Mouse (Mus musculus) hindbrain, embryonic 14.5 days (tissue): Measurements from ENCODE around the gene Pibf1. TPM values are rescaled to one million over a fixed set of nuclear protein-coding genes. Genes with fewer than 3 reads are reported as not detected.

ENCODE experiments used
- ATAC-seq: fragments of 200-750 bp; cut with Nextera tagmentation; 2 replicates; pipeline ENCODE4 v1.8.0; 2017; ENCODE audit warnings: moderate number of reproducible peaks, mild to moderate bottlenecking, moderate TSS enrichment, moderate library complexity; ENCODE audit not compliant: low FRiP score
- DNase-seq: peaks from one replicate; pipeline ENCODE4 v3.0.0-alpha.2; 2015; ENCODE audit warnings: low spot score
- H3K27ac ChIP-seq: fragments of 300-500 bp; sonication (generic); 2 replicates; pipeline ENCODE4 v1.5.1; 2014; ENCODE audit warnings: mild to moderate bottlenecking, moderate library complexity
- H3K27me3 ChIP-seq: fragments of 300-500 bp; sonication (generic); 2 replicates; pipeline ENCODE4 v1.6.1; 2014; ENCODE audit warnings: mild to moderate bottlenecking, low read length, mixed read lengths; ENCODE audit not compliant: control insufficient read depth, insufficient read depth
- H3K36me3 ChIP-seq: fragments of 300-500 bp; sonication (generic); replicated peaks from 2 replicates; pipeline ENCODE4 v1.6.1; 2014; ENCODE audit not compliant: control insufficient read depth, insufficient read depth
- H3K4me1 ChIP-seq: fragments of 300-500 bp; sonication (generic); replicated peaks from 2 replicates; pipeline ENCODE4 v1.6.1; 2014; ENCODE audit warnings: antibody characterized with exemption, low read length, mixed read lengths; ENCODE audit not compliant: control insufficient read depth, insufficient read depth
- H3K4me2 ChIP-seq: fragments of 300-500 bp; sonication (generic); replicated peaks from 2 replicates; pipeline ENCODE4 v1.6.1; 2014; ENCODE audit warnings: mild to moderate bottlenecking, moderate library complexity
- H3K4me3 ChIP-seq: fragments of 300-500 bp; sonication (generic); replicated peaks from 2 replicates; pipeline ENCODE4 v1.5.1; 2014; ENCODE audit warnings: mild to moderate bottlenecking, low read length
- H3K9ac ChIP-seq: fragments of 300-500 bp; sonication (generic); 2 replicates; pipeline ENCODE4 v1.6.1; 2014
- H3K9me3 ChIP-seq: fragments of 300-500 bp; sonication (generic); 2 replicates; pipeline ENCODE4 v1.6.1; 2016; ENCODE audit warnings: low read length; ENCODE audit not compliant: control insufficient read depth
- WGBS: fragments of 180-500 bp; shearing (Covaris S2); extraction: QIAGEN DNeasy Blood & Tissue Kit; methylation state at CpG from one replicate; pipeline ENCODE4 v1.1.7; 2014; 5-methylcytosine and 5-hydroxymethylcytosine counted together
- polyA plus RNA-seq: library from polyadenylated mRNA; unstranded; fragments of >200 nt; fragmentation: Nextera tagmentation; extraction: Ambion mirVana; gene quantifications from 2 replicates; pipeline ENCODE4 v1.2.1, GENCODE M21; 2014

Gene Pibf1
- polyA plus RNA-seq, 1 experiment from 2014 or later: 18.5 TPM

GRCm38 (mm10) chr14:99274056-99274455 is 174.8 kb downstream of the Pibf1 start:
- ATAC-seq: no peak
- Histone ChIP-seq H3K4me1 (no peaks in the 10 kb centered on the region), H3K4me3 (no peak overlapping the region), H3K4me2 (no peak overlapping the region), H3K27ac (no peak overlapping the region), H3K27me3 (0 out of 2 replicates have a peak, but pooled peaks cover 3% of the 10 kb centered on the region), H3K36me3 (no peaks in the 10 kb centered on the region), H3K9ac (no peak overlapping the region), H3K9me3 (no peaks in the 10 kb centered on the region)
- WGBS: 83% methylated on average over 2 of the region's 2 CpGs
- DNase-seq: no peak

- 38% methylated on average over 4 of the region's 4 CpGs for WGBS
- no peak for DNase-seq
- Histone ChIP-seq H3K27me3 (0 out of 2 replicates have a peak, but pooled peaks cover 3% of the 10 kb centered on the region), H3K36me3 (no peaks in the 10 kb centered on the region), H3K9me3 (no peaks in the 10 kb centered on the region), H3K4me1 (no peaks in the 10 kb centered on the region), H3K27ac (no peak overlapping the region), H3K9ac (no peak overlapping the region), H3K4me2 (no peak overlapping the region), H3K4me3 (no peak overlapping the region)
- no peak for ATAC-seq
Observed at GRCm38 (mm10) chr14:99275827-99276226, 176.6 kb downstream of the Pibf1 start.

- Histone ChIP-seq H3K9me3 (no peaks in the 10 kb centered on the region), H3K27ac (no peak overlapping the region), H3K4me2 (no peak overlapping the region), H3K9ac (no peak overlapping the region), H3K27me3 (0 out of 2 replicates have a peak, but pooled peaks cover 3% of the 10 kb centered on the region), H3K4me3 (no peak overlapping the region), H3K4me1 (no peaks in the 10 kb centered on the region), H3K36me3 (no peaks in the 10 kb centered on the region)
- no peak for ATAC-seq
- no peak for DNase-seq
- WGBS: 10% methylated on average over 9 of the region's 9 CpGs
Observed at GRCm38 (mm10) chr14:99278312-99278711, 179.1 kb downstream of the Pibf1 start.

DNA sequence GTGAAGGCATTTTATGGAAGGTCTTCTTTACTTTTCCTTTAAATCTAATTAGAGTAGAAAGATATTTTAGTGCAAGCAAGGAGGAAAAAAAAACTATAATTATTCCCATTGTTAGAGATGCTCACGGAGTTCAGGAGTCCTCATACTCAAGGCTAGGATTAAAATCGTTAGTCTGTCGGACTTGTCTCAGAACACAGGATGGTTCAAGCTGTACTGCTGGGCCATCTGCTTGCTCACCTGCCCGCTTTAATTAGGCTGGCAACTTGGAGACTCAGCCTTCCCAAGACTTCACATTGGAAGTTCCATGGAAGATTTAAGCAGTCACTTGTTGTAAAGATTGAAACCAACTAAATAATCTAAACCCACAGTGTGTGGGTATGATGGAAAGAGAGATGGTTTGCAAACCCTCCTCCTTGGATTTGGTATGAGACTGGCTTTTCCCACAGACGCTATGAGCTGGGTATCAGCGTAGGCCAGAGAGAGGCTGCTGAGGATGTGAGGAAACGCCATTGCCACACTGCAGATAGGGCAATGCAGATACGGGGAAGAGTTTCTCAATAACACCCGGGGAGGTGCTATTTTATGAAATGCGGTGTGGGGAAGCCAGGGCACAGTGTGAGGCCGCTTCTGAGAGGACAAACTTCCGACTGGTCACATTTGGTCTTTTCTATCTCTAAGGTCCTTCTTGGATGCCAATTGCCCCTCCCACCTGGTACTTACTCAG is 179.7 kb downstream of the Pibf1 start:
- H3K36me3 ChIP-seq: no peaks in the 10 kb centered on the region
- no peak overlapping the region for H3K4me3 ChIP-seq
- WGBS: 53% methylated on average over 12 of the region's 12 CpGs

GRCm38 (mm10) chr14:99280399-99280798 is 181.2 kb downstream of the Pibf1 start:
- WGBS: 70% methylated on average over 5 of the region's 5 CpGs
- no peak overlapping the region for H3K4me2 ChIP-seq
- no peaks in the 10 kb centered on the region for H3K36me3 ChIP-seq
- no peaks in the 10 kb centered on the region for H3K9me3 ChIP-seq
- H3K4me3 ChIP-seq: no peak overlapping the region
- H3K9ac ChIP-seq: no peak overlapping the region
- no peaks in the 10 kb centered on the region for H3K4me1 ChIP-seq
- no peak overlapping the region for H3K27ac ChIP-seq
- H3K27me3 ChIP-seq: 0 out of 2 replicates have a peak, but pooled peaks cover 3% of the 10 kb centered on the region
- ATAC-seq (no peak), DNase-seq (no peak)

More for the DNA sequence above, 179.7 kb downstream of the Pibf1 start:
- H3K27ac ChIP-seq: no peak overlapping the region
- H3K9ac ChIP-seq: no peak overlapping the region
- 0 out of 2 replicates have a peak, but pooled peaks cover 3% of the 10 kb centered on the region for H3K27me3 ChIP-seq
- DNase-seq (no peak), ATAC-seq (no peak)
- H3K4me1 ChIP-seq: no peaks in the 10 kb centered on the region
- no peaks in the 10 kb centered on the region for H3K9me3 ChIP-seq
- no peak overlapping the region for H3K4me2 ChIP-seq

GRCm38 (mm10) chr14:99280825-99281433 is 181.7 kb downstream of the Pibf1 start:
- Histone ChIP-seq H3K4me1 (no peaks in the 10 kb centered on the region), H3K4me2 (no peak overlapping the region), H3K27me3 (0 out of 2 replicates have a peak, but pooled peaks cover 3% of the 10 kb centered on the region), H3K4me3 (no peak overlapping the region), H3K27ac (no peak overlapping the region), H3K9ac (no peak overlapping the region), H3K9me3 (no peaks in the 10 kb centered on the region), H3K36me3 (no peaks in the 10 kb centered on the region)
- WGBS: 91% methylated on average over 5 of the region's 5 CpGs
- ATAC-seq (no peak), DNase-seq (no peak)

GRCm38 (mm10) chr14:99285486-99285885 is 186.3 kb downstream of the Pibf1 start:
- no peak overlapping the region for H3K4me2 ChIP-seq
- ATAC-seq (no peak), DNase-seq (no peak)
- no peaks in the 10 kb centered on the region for H3K9me3 ChIP-seq
- no peaks in the 10 kb centered on the region for H3K36me3 ChIP-seq
- H3K27ac ChIP-seq: no peak overlapping the region
- H3K27me3 ChIP-seq: no peaks in the 10 kb centered on the region
- no peak overlapping the region for H3K9ac ChIP-seq
- WGBS: 92% methylated on average over 4 of the region's 4 CpGs
- no peaks in the 10 kb centered on the region for H3K4me1 ChIP-seq
- H3K4me3 ChIP-seq: no peak overlapping the region

- no peak overlapping the region for H3K27ac ChIP-seq
- peaks cover 1% of the 10 kb centered on the region for H3K27me3 ChIP-seq
- no peaks in the 10 kb centered on the region for H3K4me1 ChIP-seq
- no peaks in the 10 kb centered on the region for H3K36me3 ChIP-seq
- no peak overlapping the region for H3K4me2 ChIP-seq
- WGBS: 93% methylated on average over 5 of the region's 5 CpGs
- H3K9me3 ChIP-seq: no peaks in the 10 kb centered on the region
- ATAC-seq: no peak
- DNase-seq: no peak
- H3K9ac ChIP-seq: no peak overlapping the region
- H3K4me3 ChIP-seq: no peak overlapping the region
Observed at GRCm38 (mm10) chr14:99292176-99292575, 193.0 kb downstream of the Pibf1 start.

- H3K27ac ChIP-seq: no peak overlapping the region
- H3K36me3 ChIP-seq: no peaks in the 10 kb centered on the region
- H3K9me3 ChIP-seq: no peaks in the 10 kb centered on the region
- DNase-seq (no peak), ATAC-seq (no peak)
- no peak overlapping the region for H3K4me2 ChIP-seq
- no peak overlapping the region for H3K4me3 ChIP-seq
- WGBS: 94% methylated on average over 8 of the region's 8 CpGs
- H3K27me3 ChIP-seq: peaks cover 11% of the 10 kb centered on the region
- H3K4me1 ChIP-seq: 0 out of 2 replicates have a peak, but pooled peaks cover 4% of the 10 kb centered on the region
- H3K9ac ChIP-seq: no peak overlapping the region
Observed at GRCm38 (mm10) chr14:99294424-99294823, 195.2 kb downstream of the Pibf1 start.
